Mouse (Mus musculus) gastrocnemius, postnatal 14 days (tissue): Measurements from ENCODE around the gene Coq8b. TPM values are rescaled to one million over a fixed set of nuclear protein-coding genes. Genes with fewer than 3 reads are reported as not detected.

Source experiments
- DNase-seq: peaks from one replicate; pipeline ENCODE4 v3.0.0; 2021; ENCODE audit warnings: mixed read lengths
- intact Hi-C: fragments of 180-260 bp; cut with DNase I; formaldehyde crosslinking; loops from one replicate; pipeline ENCODE4 v1.15.1; 2025; ENCODE audit warnings: low total_unique reads
- microRNA-seq, 2 experiments: library from miRNA; unstranded; fragments of <30 nt; microRNA quantifications; one replicate each; pipeline ENCODE4 v1.2.0; 2021
- total RNA-seq, 2 experiments: library from RNA; stranded (reverse); gene quantifications; 2 replicates each; pipeline ENCODE4 v1.2.3; 2021

The Coq8b gene
- total RNA-seq, 2 experiments from 2014 or later: 3.9 to 4.1 TPM

DNA sequence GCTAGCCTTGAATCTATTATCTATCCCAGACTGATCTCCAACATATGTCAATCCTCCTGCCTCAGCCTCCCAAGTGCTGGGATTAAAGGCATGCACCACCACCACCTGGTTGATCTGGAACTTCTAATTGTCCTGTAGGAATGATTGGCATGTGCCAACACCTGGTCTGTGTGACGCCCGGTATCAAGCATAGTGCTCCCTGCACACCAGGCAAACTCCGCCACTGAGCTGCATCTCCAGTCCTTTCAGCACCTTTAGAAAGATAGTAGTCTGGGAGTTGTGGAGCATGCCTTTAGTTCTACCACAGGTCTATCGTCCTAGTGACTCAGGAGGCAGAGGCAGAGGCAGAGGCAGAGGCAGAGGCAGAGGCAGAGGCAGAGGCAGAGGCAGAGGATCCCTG lies 67.5 kb downstream of the Coq8b start:
- intact Hi-C loops: no loop called here
- no peak for DNase-seq

DNA sequence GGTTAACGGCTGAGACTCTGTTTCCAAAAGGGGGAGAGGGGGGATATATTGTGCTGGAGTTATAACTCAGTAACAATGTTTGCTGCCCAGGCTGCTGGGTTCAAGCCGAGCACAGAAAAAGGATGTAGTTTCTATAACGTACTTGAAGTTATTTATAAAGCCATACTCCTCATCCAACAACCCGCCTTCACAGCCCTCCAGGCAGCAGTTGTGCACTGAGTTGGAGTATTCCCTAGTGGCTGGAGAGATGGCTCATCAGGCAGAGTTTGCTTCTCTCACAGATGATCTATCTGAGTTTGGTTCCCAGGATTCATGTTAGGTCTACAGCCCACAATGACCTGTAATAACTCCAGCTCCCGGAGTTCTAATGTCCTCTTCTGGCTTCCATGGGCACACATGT lies 68.0 kb downstream of the Coq8b start:
- intact Hi-C loops: no loop called here

DNA sequence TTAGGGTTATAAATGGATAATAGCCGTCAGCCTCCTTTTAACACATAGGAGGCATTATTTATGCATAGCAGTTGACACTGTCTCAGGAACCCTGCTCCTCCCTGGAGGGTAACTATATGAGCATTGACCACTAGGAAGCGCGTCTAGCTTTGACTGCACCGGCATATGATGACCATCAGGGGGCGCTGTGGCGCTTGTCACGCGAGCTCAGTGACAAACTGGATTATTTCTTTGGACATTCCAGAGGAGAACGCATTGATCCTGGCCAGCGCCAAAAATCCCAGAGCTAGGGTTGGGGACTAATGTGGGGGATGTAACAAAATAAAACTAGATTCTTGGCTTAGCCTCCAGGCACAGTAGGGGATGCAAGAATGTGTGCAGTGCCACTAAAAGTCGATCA lies 69.3 kb downstream of the Coq8b start:
- peak; percentile 74 for DNase-seq
- intact Hi-C loops: loop anchor here (2.0 kb wide), 1 partner anchor 27 kb away; no protein-coding TSS in a partner anchor

More for the DNA sequence above, 68.0 kb downstream of the Coq8b start:
- DNase-seq: no peak

DNA sequence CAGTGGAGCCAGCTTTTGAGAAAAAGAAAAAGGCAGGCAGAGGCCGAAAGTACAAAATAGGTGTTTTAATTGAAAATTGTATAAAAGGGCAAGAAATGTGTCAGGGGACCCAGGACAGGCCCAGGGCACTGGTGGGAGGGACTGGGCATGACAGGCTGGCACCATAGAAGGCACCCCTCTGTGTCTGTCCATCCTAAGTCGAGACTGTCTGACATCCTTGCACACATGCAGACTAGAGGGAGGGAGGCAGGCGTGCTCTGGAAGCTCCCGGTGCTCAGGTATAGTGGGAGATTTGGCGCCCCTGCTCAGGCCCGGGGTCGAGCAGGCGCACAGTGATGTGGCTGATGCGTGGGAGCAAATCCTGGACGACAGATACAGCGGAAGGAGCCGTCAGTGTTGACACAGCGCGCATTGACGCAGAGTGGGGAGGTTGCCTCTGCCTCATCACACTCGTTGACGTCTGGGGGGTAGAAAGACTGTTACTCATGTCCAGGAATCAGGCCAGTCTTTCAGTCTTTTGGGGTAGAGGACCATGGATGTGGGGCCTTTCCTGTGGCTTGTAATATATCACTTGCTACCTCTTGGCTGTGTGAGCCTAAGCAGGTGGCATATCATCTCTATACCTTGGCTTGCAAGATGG lies 72.4 kb downstream of the Coq8b start:
- intact Hi-C loops: no loop called here
- DNase-seq: no peak

DNA sequence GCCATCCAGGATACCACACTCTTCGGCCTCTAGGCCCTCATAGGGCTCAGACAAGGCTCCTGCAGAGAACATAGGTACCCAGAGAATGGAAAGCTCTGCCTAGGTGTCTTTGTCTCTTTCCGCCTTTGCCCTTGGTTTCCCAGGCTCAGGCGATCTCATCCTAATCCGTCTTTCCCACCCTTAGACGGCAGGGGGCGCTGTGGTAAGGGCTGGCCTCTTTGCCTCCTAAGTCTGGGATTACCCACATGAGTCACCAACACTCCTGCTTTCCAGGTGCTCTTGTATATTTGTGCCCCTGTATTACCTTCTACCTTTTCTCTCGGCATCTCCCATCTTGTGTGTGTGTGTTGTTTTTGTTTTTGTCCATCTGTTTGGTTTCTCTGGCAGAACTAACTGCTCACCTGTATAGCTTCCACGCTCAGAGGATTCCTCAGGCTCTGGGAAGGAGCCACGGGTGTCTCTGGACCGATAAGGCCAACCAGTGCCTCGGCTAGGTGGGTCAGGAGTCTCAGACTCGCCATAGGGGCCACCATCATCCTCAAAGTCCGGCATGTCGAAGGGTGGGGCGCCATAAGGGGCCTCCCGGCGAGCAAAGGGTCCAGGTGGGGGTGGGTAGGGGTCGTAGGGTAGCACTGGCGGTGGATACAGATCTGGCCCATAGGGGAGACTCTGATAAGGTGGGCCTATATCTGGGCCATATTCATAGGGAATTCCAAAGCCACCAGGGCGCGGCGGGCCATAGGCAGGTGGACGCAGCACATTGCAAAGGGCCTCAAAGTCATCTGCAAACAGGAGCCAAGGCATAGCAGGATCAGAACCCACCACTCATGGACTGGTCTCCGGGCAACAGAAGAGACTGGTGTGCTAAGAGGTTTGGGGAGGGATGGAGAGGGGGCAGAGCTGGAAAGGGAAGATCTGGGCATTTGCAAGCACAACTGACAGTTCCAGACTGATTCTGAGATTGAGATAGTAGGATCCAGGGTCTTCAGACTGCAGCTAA lies 73.6 kb downstream of the Coq8b start:
- intact Hi-C loops: no loop called here
- DNase-seq: no peak

DNA sequence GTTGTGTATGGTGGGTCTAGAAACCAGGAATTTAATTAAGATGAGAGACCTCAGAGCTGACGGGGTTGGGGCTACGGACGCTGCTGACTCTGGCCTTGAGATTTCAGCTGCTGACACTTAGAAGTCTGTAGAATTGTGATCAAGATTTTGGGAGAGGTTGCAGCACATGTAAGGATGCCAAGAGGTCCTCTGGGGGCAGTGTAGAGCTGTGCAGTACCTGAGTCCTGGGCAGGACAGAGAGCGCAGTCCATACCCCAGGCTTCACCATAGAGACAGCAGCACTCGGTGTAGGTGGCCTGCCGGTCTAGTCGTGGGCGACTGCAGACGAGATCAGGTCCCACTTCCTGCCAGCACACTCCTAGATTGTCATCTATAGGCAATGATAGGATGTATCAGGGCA lies 74.7 kb downstream of the Coq8b start:
- intact Hi-C loops: no loop called here
- DNase-seq: no peak

Small RNAs within 50 kb of the gene (microRNA-seq; reads per million reads assigned to microRNA genes)
- gene Mir1191: 0 reads per million in 2 experiments

Other genes starting within 250 kb of the Coq8b start
- not detected for gene Cyp2a12, start 203.9 kb upstream of the Coq8b start, total RNA-seq
- under 1 TPM in 1 of 2 experiments, not detected in 1; 0.21 TPM for gene Cyp2f2, start 113.1 kb upstream of the Coq8b start, total RNA-seq
- not detected for gene Cyp2t4, start 79.3 kb upstream of the Coq8b start, total RNA-seq
- 10 to 100 TPM; 83.0 to 87.9 TPM for gene Egln2, start 66.2 kb upstream of the Coq8b start, total RNA-seq
- gene Rab4b, start 54.1 kb upstream of the Coq8b start, total RNA-seq: 10 to 100 TPM; 19.7 to 20.0 TPM
- not detected for gene Gm21983, start 51.9 kb upstream of the Coq8b start, total RNA-seq
- under 1 TPM; 0.44 to 0.68 TPM for gene Mia, start 51.9 kb upstream of the Coq8b start, total RNA-seq
- gene BC024978, start 37.2 kb upstream of the Coq8b start, total RNA-seq: 10 to 100 TPM; 11.8 to 13.4 TPM
- 10 to 100 TPM; 32.2 to 34.7 TPM for gene Snrpa, start 36.8 kb upstream of the Coq8b start, total RNA-seq
- 1 to 10 TPM; 3.2 to 3.9 TPM for gene Itpkc, start 4.4 kb upstream of the Coq8b start, total RNA-seq
- gene Numbl, start 25.4 kb downstream of the Coq8b start, total RNA-seq: 10 to 100 TPM in 1 of 2 experiments, 1 to 10 TPM in 1; 8.0 to 10.2 TPM
- gene Ltbp4, start 104.7 kb downstream of the Coq8b start, total RNA-seq: 100 to 1,000 TPM; 122 to 151 TPM
- gene Shkbp1, start 123.0 kb downstream of the Coq8b start, total RNA-seq: 1 to 10 TPM; 3.5 to 5.3 TPM
- gene Gm20479, start 124.4 kb downstream of the Coq8b start, total RNA-seq: under 1 TPM in 1 of 2 experiments, not detected in 1; 0.90 TPM
- under 1 TPM; 0.04 to 0.06 TPM for gene Sptbn4, start 214.7 kb downstream of the Coq8b start, total RNA-seq
- gene Blvrb, start 215.0 kb downstream of the Coq8b start, total RNA-seq: 10 to 100 TPM; 11.8 to 15.9 TPM
- 10 to 100 TPM in 1 of 2 experiments, 1 to 10 TPM in 1; 9.0 to 10.0 TPM for gene Sertad3, start 240.7 kb downstream of the Coq8b start, total RNA-seq